Mouse (Mus musculus): Measurements from ENCODE around the gene Dnaja3.

GRCm38 (mm10) chr16:4640267-4641005 is 647 bp downstream of the Dnaja3 start:
- TF ChIP-seq POLR2A (IDR thresholded peaks at IDR 0.05; ENCODE audit: low read depth, low read length): peak; percentile 13
- no peak for TF ChIP-seq CTCF (conservative IDR thresholded peaks at IDR 0.05; ENCODE audit: insufficient read depth, insufficient read length, low read depth, low read length)

Data from kidney, adult 2 months (tissue).